Mouse (Mus musculus) embryonic facial prominence, embryonic 13.5 days (tissue): ENCODE data around the gene Lamp1. TPM values are rescaled to one million over a fixed set of nuclear protein-coding genes. Genes with fewer than 3 reads are reported as not detected.

Source experiments
- ATAC-seq: fragments of 200-750 bp; cut with Nextera tagmentation; 2 replicates; pipeline ENCODE4 v1.8.0; 2017; ENCODE audit warnings: low read depth; ENCODE audit not compliant: insufficient number of reproducible peaks, insufficient read depth, low FRiP score, low TSS enrichment
- H3K27ac ChIP-seq: fragments of 300-500 bp; sonication (generic); 2 replicates; pipeline ENCODE4 v1.5.1; 2015; ENCODE audit warnings: moderate library complexity, mild to moderate bottlenecking, inconsistent platforms
- H3K27me3 ChIP-seq: fragments of 300-500 bp; sonication (generic); 2 replicates; pipeline ENCODE4 v1.6.1; 2015; ENCODE audit warnings: mild to moderate bottlenecking, inconsistent platforms
- H3K36me3 ChIP-seq: fragments of 300-500 bp; sonication (generic); 2 replicates; pipeline ENCODE4 v1.6.1; 2015; ENCODE audit warnings: mild to moderate bottlenecking, inconsistent platforms
- H3K4me1 ChIP-seq: fragments of 300-500 bp; sonication (generic); 2 replicates; pipeline ENCODE4 v1.6.1; 2015; ENCODE audit warnings: inconsistent platforms
- H3K4me2 ChIP-seq: fragments of 300-500 bp; sonication (generic); 2 replicates; pipeline ENCODE4 v1.6.1; 2015; ENCODE audit warnings: moderate library complexity, mild to moderate bottlenecking, inconsistent platforms
- H3K4me3 ChIP-seq: fragments of 300-500 bp; sonication (generic); 2 replicates; pipeline ENCODE4 v1.5.1; 2015; ENCODE audit warnings: mild to moderate bottlenecking, inconsistent platforms
- H3K9ac ChIP-seq: fragments of 300-500 bp; sonication (generic); 2 replicates; pipeline ENCODE4 v1.6.1; 2015; ENCODE audit warnings: mild to moderate bottlenecking, inconsistent platforms
- H3K9me3 ChIP-seq: fragments of 300-500 bp; sonication (generic); 2 replicates; pipeline ENCODE4 v1.6.1; 2016; ENCODE audit warnings: inconsistent platforms
- WGBS: fragments of 180-500 bp; shearing (Covaris S2); methylation state at CpG from one replicate; pipeline ENCODE4 v1.1.7; 2015; ENCODE audit warnings: mixed read lengths; 5-methylcytosine and 5-hydroxymethylcytosine counted together
- polyA plus RNA-seq: library from polyadenylated mRNA; unstranded; fragments of >200 nt; fragmentation: Nextera tagmentation; extraction: Ambion mirVana; gene quantifications from 2 replicates; pipeline ENCODE4 v1.2.1, GENCODE M21; 2015

The Lamp1 gene
- polyA plus RNA-seq, 1 experiment from 2014 or later = 259 TPM

GRCm38 (mm10) chr8:13186819-13187218, 27.9 kb downstream of the Lamp1 start:
- H3K27me3 ChIP-seq = no peaks in the 10 kb centered on the region
- H3K4me2 ChIP-seq = no peak overlapping the region
- no peak overlapping the region for H3K4me3 ChIP-seq
- no peak overlapping the region for H3K27ac ChIP-seq
- peaks cover 13% of the 10 kb centered on the region; the same call in 1 of the 2 replicates for H3K36me3 ChIP-seq
- ATAC-seq = no peak
- no peak overlapping the region for H3K9ac ChIP-seq
- WGBS = 83% methylated on average over 8 of the region's 8 CpGs
- H3K4me1 ChIP-seq = no peaks in the 10 kb centered on the region
- H3K9me3 ChIP-seq = no peaks in the 10 kb centered on the region

GRCm38 (mm10) chr8:13187229-13187628, 28.3 kb downstream of the Lamp1 start:
- H3K9ac ChIP-seq = no peak overlapping the region
- H3K9me3 ChIP-seq = no peaks in the 10 kb centered on the region
- no peak overlapping the region for H3K4me3 ChIP-seq
- 72% methylated on average over 9 of the region's 9 CpGs for WGBS
- H3K4me1 ChIP-seq = no peaks in the 10 kb centered on the region
- no peak for ATAC-seq
- no peak overlapping the region for H3K4me2 ChIP-seq
- peaks cover 11% of the 10 kb centered on the region; the same call in 1 of the 2 replicates for H3K36me3 ChIP-seq
- H3K27ac ChIP-seq = no peak overlapping the region
- H3K27me3 ChIP-seq = no peaks in the 10 kb centered on the region

- Histone ChIP-seq H3K9ac (no peak overlapping the region), H3K4me3 (no peak overlapping the region), H3K4me2 (no peak overlapping the region), H3K27ac (no peak overlapping the region), H3K27me3 (no peaks in the 10 kb centered on the region), H3K9me3 (no peaks in the 10 kb centered on the region), H3K36me3 (peaks cover 7% of the 10 kb centered on the region; the same call in 1 of the 2 replicates), H3K4me1 (no peaks in the 10 kb centered on the region)
- no peak for ATAC-seq
- WGBS = 69% methylated on average over 7 of the region's 7 CpGs
Measured at GRCm38 (mm10) chr8:13187638-13188037, 28.7 kb downstream of the Lamp1 start.

DNA sequence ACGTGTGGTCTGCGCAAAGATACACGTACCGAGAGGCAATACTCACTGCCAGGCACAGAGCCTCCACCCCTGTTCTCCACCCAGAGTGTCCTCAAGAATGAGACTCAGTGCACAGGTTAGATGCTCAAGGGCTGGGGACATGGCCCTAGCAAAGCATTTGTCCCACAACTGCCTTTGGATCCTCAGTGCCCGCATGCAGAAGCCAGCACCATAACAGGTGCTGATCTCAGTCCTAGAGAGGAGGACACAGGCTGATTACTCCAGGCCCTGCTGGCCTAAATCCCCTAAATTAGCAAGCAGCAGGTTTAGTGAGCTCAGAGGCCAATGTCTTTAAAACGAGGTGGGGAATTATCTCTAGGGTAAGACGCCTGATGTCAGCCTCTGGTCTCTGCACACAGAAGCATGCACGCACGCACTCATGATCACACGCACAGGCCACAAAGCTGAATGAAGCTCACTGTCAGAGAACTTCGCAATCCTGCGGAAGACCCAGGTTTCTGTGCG, 29.1 kb downstream of the Lamp1 start:
- Histone ChIP-seq H3K4me1 (no peaks in the 10 kb centered on the region), H3K4me3 (no peak overlapping the region), H3K36me3 (peaks cover 7% of the 10 kb centered on the region; the same call in 1 of the 2 replicates), H3K27ac (no peak overlapping the region), H3K27me3 (no peaks in the 10 kb centered on the region), H3K9ac (no peak overlapping the region), H3K9me3 (no peaks in the 10 kb centered on the region), H3K4me2 (no peak overlapping the region)
- no peak for ATAC-seq
- WGBS = 84% methylated on average over 13 of the region's 13 CpGs

DNA sequence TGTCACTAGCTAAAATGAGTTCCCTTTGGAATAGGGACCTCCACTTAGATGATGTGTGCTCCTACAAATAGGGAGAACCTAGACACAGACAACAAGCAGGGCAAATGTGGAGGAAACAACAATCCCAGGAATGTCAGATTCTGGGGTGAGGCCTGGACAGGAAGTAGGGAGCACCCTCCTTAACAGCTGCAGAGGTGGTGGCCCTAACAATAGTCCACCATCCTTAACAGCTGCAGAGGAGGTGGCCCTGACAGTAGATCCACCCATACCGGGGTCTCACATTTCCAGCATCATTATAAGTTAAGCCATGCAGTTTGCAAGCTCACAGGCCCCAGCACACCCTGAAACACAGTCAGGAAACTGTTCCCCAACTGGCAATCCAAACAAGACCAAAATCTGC, 29.9 kb downstream of the Lamp1 start:
- no peak overlapping the region for H3K4me3 ChIP-seq
- peaks cover 7% of the 10 kb centered on the region; the same call in 1 of the 2 replicates for H3K36me3 ChIP-seq
- no peak for ATAC-seq
- no peaks in the 10 kb centered on the region for H3K9me3 ChIP-seq
- H3K9ac ChIP-seq = no peak overlapping the region
- no peaks in the 10 kb centered on the region for H3K27me3 ChIP-seq
- 80% methylated on average over 1 of the region's 1 CpGs for WGBS
- no peaks in the 10 kb centered on the region for H3K4me1 ChIP-seq
- no peak overlapping the region for H3K4me2 ChIP-seq
- H3K27ac ChIP-seq = no peak overlapping the region

GRCm38 (mm10) chr8:13190235-13190634, 31.3 kb downstream of the Lamp1 start:
- no peaks in the 10 kb centered on the region for H3K9me3 ChIP-seq
- no peak overlapping the region for H3K27ac ChIP-seq
- H3K27me3 ChIP-seq = no peaks in the 10 kb centered on the region
- 90% methylated on average over 8 of the region's 8 CpGs for WGBS
- peaks cover 10% of the 10 kb centered on the region for H3K4me1 ChIP-seq
- no peak overlapping the region for H3K9ac ChIP-seq
- no peak overlapping the region for H3K4me2 ChIP-seq
- H3K4me3 ChIP-seq = no peak overlapping the region
- ATAC-seq = no peak
- peaks cover 3% of the 10 kb centered on the region; the same call in 1 of the 2 replicates for H3K36me3 ChIP-seq

DNA sequence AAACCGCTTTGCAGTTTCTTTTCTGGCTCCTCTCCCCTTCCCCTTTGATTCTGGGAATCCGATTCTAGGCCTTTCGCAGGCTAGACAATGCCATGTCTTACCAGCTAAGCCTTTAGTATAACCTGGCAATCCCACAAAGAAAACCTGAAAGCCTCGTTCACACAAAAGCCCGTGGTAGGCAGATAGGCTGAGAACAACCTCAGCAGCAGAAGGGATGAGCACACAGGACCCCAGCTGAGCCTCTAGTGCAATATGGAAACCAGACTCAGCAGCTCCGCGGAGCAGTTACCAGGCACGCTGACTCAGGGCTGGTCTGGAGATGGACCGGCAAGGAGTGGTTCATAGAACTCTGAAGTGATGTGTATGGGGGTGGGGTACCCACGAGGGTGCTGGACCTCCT, 35.9 kb downstream of the Lamp1 start:
- Histone ChIP-seq H3K36me3 (no peaks in the 10 kb centered on the region), H3K27ac (peak overlapping the region; percentile 81), H3K4me1 (peaks cover 16% of the 10 kb centered on the region), H3K4me3 (no peak overlapping the region), H3K27me3 (peaks cover 14% of the 10 kb centered on the region), H3K4me2 (peak overlapping the region; percentile 14; the same call in 1 of the 2 replicates), H3K9ac (no peak overlapping the region), H3K9me3 (no peaks in the 10 kb centered on the region)
- 24% methylated on average over 10 of the region's 10 CpGs for WGBS
- ATAC-seq = no peak

GRCm38 (mm10) chr8:13197493-13197892, 38.5 kb downstream of the Lamp1 start:
- Histone ChIP-seq H3K27ac (no peak overlapping the region), H3K4me2 (no peak overlapping the region), H3K9ac (no peak overlapping the region), H3K4me3 (no peak overlapping the region), H3K27me3 (peaks cover 41% of the 10 kb centered on the region), H3K36me3 (no peaks in the 10 kb centered on the region), H3K9me3 (no peaks in the 10 kb centered on the region), H3K4me1 (peaks cover 23% of the 10 kb centered on the region)
- WGBS = 77% methylated on average over 5 of the region's 5 CpGs
- ATAC-seq = no peak

GRCm38 (mm10) chr8:13199385-13200061, 40.6 kb downstream of the Lamp1 start:
- peaks cover 21% of the 10 kb centered on the region for H3K4me1 ChIP-seq
- H3K9ac ChIP-seq = peak overlapping the region; percentile 77
- peak overlapping the region; percentile 86 for H3K4me2 ChIP-seq
- H3K27me3 ChIP-seq = peaks cover 52% of the 10 kb centered on the region
- WGBS = 25% methylated on average over 14 of the region's 14 CpGs
- H3K36me3 ChIP-seq = no peaks in the 10 kb centered on the region
- no peaks in the 10 kb centered on the region for H3K9me3 ChIP-seq
- peak overlapping the region; percentile 78 for H3K4me3 ChIP-seq
- ATAC-seq = no peak
- H3K27ac ChIP-seq = no peak overlapping the region

DNA sequence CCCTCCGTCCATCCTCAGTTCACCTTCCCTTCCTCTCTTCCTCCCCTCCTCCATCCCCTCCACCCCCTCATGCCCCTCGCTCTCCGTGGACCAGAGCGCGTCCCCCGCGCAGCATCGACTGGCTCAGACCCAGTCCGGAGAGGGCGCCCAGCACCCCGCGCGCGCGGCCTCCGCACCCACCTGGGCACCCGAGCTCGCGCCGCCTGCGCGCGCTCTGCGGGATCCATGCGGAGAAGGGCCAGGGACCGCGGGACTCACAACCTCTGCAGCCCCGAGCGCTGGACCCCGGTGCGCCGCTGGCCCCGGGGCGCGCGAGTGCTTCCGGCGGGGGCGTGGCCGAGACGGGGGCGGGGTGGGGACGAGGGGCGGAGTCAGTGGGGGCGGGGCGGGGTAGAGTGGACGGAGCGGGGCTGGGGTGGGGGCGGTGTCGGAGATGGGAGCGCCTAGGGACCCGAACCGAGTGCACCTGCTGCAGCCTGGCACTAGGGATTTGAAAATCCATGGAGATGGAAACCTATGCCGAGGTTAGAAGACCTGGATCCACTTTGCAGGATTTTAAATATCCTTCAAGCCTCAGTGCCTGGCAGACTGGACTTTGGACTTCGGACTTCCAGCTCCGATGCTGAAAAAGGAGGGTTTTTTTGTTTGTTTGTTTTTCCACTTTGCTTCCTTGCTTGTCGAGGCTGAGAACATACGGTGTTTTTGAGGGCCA, 41.5 kb downstream of the Lamp1 start, which contains the start of gene Grtp1:
TSS of gene Grtp1 (minus strand) at position 320 of the 712 bp plus-strand sequence.
- no peaks in the 10 kb centered on the region for H3K36me3 ChIP-seq
- peaks cover 52% of the 10 kb centered on the region for H3K27me3 ChIP-seq
- peak within 1 kb of the TSS; percentile 86 for H3K4me2 ChIP-seq
- no peaks in the 10 kb centered on the region for H3K9me3 ChIP-seq
- H3K27ac ChIP-seq = no peak within 1 kb of the TSS
- ATAC-seq = peak; percentile 49; the same call in 1 of the 2 replicates
- peak within 1 kb of the TSS; percentile 78 for H3K4me3 ChIP-seq
- H3K4me1 ChIP-seq = peaks cover 11% of the 10 kb centered on the region; the same call in 1 of the 2 replicates
- WGBS = under 1% methylated on average over 57 of the region's 58 CpGs
- peak within 1 kb of the TSS; percentile 77 for H3K9ac ChIP-seq

DNA sequence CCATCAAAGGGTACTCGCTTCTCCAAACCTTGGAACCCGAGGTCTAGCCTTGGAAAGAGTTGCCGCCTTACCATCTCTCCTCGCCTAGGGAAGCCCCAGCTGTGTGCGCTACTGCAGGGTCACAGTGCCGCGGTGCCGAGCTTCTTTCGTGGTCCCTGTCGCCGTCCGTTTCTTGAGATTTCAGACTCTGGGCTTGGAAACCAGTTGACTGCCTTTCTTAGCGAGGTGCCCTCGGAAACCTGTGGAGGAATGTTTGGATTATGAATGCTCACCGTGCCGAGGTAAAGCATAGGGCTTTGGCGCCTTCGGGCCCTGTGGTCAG, 42.0 kb downstream of the Lamp1 start:
- Histone ChIP-seq H3K4me2 (peak overlapping the region; percentile 86), H3K9ac (0 out of 2 replicates have a peak overlapping the region, but pooled peaks have one; percentile 77), H3K4me3 (peak overlapping the region; percentile 78), H3K27ac (no peak overlapping the region), H3K9me3 (no peaks in the 10 kb centered on the region), H3K36me3 (no peaks in the 10 kb centered on the region), H3K27me3 (peaks cover 49% of the 10 kb centered on the region), H3K4me1 (peaks cover 11% of the 10 kb centered on the region; the same call in 1 of the 2 replicates)
- no peak for ATAC-seq
- WGBS = 3% methylated on average over 18 of the region's 18 CpGs
